Mouse (Mus musculus) right cerebral cortex, postnatal 10 days (tissue): ENCODE results near the gene Bbc3.
"Not testable (repeated sequence)": the region's sequence is repeated elsewhere in the genome, so short reads cannot be mapped to it uniquely, and the experiment has no call there.

Experiments
- DNase-seq, 2 experiments: peaks; one replicate each; pipeline ENCODE4 v3.0.0; 2021; ENCODE audit warnings: low spot score in 2 of 2

Bbc3 gene

GRCm38 (mm10) chr7:16294346-16294745 is 13.8 kb upstream of the Bbc3 start:
- peak; percentile 64 to 68 for DNase-seq

GRCm38 (mm10) chr7:16294837-16295236 is 13.4 kb upstream of the Bbc3 start:
- DNase-seq = peak; percentile 92 to 95

GRCm38 (mm10) chr7:16295321-16295900 is 12.8 kb upstream of the Bbc3 start:
- peak; percentile 87 to 92 for DNase-seq

GRCm38 (mm10) chr7:16296146-16296545 is 12.0 kb upstream of the Bbc3 start:
- DNase-seq = peak in 1 of 2 experiments; percentile 27

GRCm38 (mm10) chr7:16296766-16297390 is 11.3 kb upstream of the Bbc3 start:
- peak; percentile 87 to 88 for DNase-seq

GRCm38 (mm10) chr7:16297616-16298015 is 10.6 kb upstream of the Bbc3 start:
- no peak for DNase-seq

GRCm38 (mm10) chr7:16298927-16299326 is 9.3 kb upstream of the Bbc3 start:
- no peak for DNase-seq

GRCm38 (mm10) chr7:16299419-16300035 is 8.7 kb upstream of the Bbc3 start:
- DNase-seq = peak; percentile 98

GRCm38 (mm10) chr7:16307141-16307540 is 1.1 kb upstream of the Bbc3 start:
- DNase-seq = not testable (repeated sequence)

GRCm38 (mm10) chr7:16308555-16309317 is 543 bp downstream of the Bbc3 start:
- DNase-seq = no peak

- DNase-seq = peak; percentile 90
These were observed 1.3 kb downstream of the Bbc3 start for GRCm38 (mm10) chr7:16309318-16310019.

- peak; percentile 83 to 85 for DNase-seq
These were observed 1.9 kb downstream of the Bbc3 start for GRCm38 (mm10) chr7:16310020-16310520.

- peak; percentile 75 to 84 for DNase-seq
These were observed 2.6 kb downstream of the Bbc3 start for GRCm38 (mm10) chr7:16310521-16311452.

GRCm38 (mm10) chr7:16311453-16312004 is 3.3 kb downstream of the Bbc3 start:
- peak; percentile 48 to 65 for DNase-seq

GRCm38 (mm10) chr7:16312011-16312671 is 3.9 kb downstream of the Bbc3 start:
- no peak for DNase-seq

- DNase-seq = peak; percentile 60 to 67
These were observed 4.6 kb downstream of the Bbc3 start for GRCm38 (mm10) chr7:16312672-16313311.

- peak; percentile 84 for DNase-seq
These were observed 5.5 kb downstream of the Bbc3 start for GRCm38 (mm10) chr7:16313481-16314220.

GRCm38 (mm10) chr7:16314221-16314775 is 6.1 kb downstream of the Bbc3 start:
- DNase-seq = no peak
